Mouse (Mus musculus) CH12.LX (cell line): Measurements from ENCODE around the gene F13a1.

Source experiments
- NELFE ChIP-seq: IDR thresholded peaks from 2 replicates; pipeline ENCODE4 v1.6.1; 2011; ENCODE audit warnings: low read depth, low read length, improper control_type of control experiment
- ZC3H11A ChIP-seq: IDR thresholded peaks from 2 replicates; pipeline ENCODE4 v1.6.1; 2012; ENCODE audit warnings: low read depth, mild to moderate bottlenecking, inconsistent platforms, low read length, improper control_type of control experiment
- ZMIZ1 ChIP-seq: IDR thresholded peaks from 2 replicates; pipeline ENCODE4 v1.6.1; 2012; ENCODE audit warnings: low read depth, mild to moderate bottlenecking, inconsistent platforms, low read length, improper control_type of control experiment

GRCm38 (mm10) chr13:37091620-37092019 lies 41.6 kb upstream of the F13a1 start:
- TF ChIP-seq ZMIZ1 (no peak), ZC3H11A (no peak), NELFE (no peak)
